Mouse (Mus musculus): ENCODE measurements around the gene Bmp6.

Bmp6 gene

GRCm38 (mm10) chr13:38440240-38440639 lies 95.3 kb downstream of the Bmp6 start:
- DNase-seq, result no peak

- DNase-seq, result no peak
Measured at GRCm38 (mm10) chr13:38448516-38449015, 103.7 kb downstream of the Bmp6 start.

GRCm38 (mm10) chr13:38450051-38450971 lies 105.4 kb downstream of the Bmp6 start:
- DNase-seq, result no peak

GRCm38 (mm10) chr13:38451446-38451845 lies 106.5 kb downstream of the Bmp6 start:
- DNase-seq, result no peak

- DNase-seq, result no peak
Measured at GRCm38 (mm10) chr13:38463410-38463809, 118.5 kb downstream of the Bmp6 start.

- no peak for DNase-seq
Measured at GRCm38 (mm10) chr13:38470882-38471281, 126.0 kb downstream of the Bmp6 start.

GRCm38 (mm10) chr13:38472636-38473035 lies 127.7 kb downstream of the Bmp6 start:
- no peak for DNase-seq

GRCm38 (mm10) chr13:38473497-38473896 lies 128.6 kb downstream of the Bmp6 start:
- DNase-seq, result no peak

GRCm38 (mm10) chr13:38476936-38477335 lies 132.0 kb downstream of the Bmp6 start:
- DNase-seq, result no peak

- DNase-seq, result no peak
Measured at GRCm38 (mm10) chr13:38481021-38481420, 136.1 kb downstream of the Bmp6 start.

GRCm38 (mm10) chr13:38484701-38485100 lies 139.8 kb downstream of the Bmp6 start:
- no peak for DNase-seq

GRCm38 (mm10) chr13:38486767-38487166 lies 141.9 kb downstream of the Bmp6 start:
- no peak for DNase-seq

GRCm38 (mm10) chr13:38496715-38497114 lies 151.8 kb downstream of the Bmp6 start:
- no peak for DNase-seq

- DNase-seq, result no peak
Measured at GRCm38 (mm10) chr13:38501314-38501713, 156.4 kb downstream of the Bmp6 start.

GRCm38 (mm10) chr13:38503137-38503849 lies 158.4 kb downstream of the Bmp6 start:
- DNase-seq, result peak in 1 of 2 experiments; percentile 12

- peak in 1 of 2 experiments; percentile 16 for DNase-seq
Measured at GRCm38 (mm10) chr13:38506320-38506719, 161.4 kb downstream of the Bmp6 start.

- no peak for DNase-seq
Measured at GRCm38 (mm10) chr13:38506936-38507335, 162.0 kb downstream of the Bmp6 start.

GRCm38 (mm10) chr13:38509681-38510341 lies 164.9 kb downstream of the Bmp6 start:
- no peak for DNase-seq

- DNase-seq, result no peak
Measured at GRCm38 (mm10) chr13:38511979-38512378, 167.1 kb downstream of the Bmp6 start.

GRCm38 (mm10) chr13:38513921-38514320 lies 169.0 kb downstream of the Bmp6 start:
- DNase-seq, result no peak

GRCm38 (mm10) chr13:38515431-38515830 lies 170.5 kb downstream of the Bmp6 start:
- DNase-seq, result no peak

- DNase-seq, result no peak
Measured at GRCm38 (mm10) chr13:38515845-38516244, 170.9 kb downstream of the Bmp6 start.

GRCm38 (mm10) chr13:38516582-38516981 lies 171.7 kb downstream of the Bmp6 start:
- DNase-seq, result no peak

Measured in thymus, postnatal 36 days (tissue).